Mouse (Mus musculus): ENCODE measurements at regions not wholly inside any gene's neighbourhood (a gene's known extent, or its start where the extent isn't known, plus 50 kb on each side); places are given as distances from the start of the nearest gene placed in this dataset.

DNA sequence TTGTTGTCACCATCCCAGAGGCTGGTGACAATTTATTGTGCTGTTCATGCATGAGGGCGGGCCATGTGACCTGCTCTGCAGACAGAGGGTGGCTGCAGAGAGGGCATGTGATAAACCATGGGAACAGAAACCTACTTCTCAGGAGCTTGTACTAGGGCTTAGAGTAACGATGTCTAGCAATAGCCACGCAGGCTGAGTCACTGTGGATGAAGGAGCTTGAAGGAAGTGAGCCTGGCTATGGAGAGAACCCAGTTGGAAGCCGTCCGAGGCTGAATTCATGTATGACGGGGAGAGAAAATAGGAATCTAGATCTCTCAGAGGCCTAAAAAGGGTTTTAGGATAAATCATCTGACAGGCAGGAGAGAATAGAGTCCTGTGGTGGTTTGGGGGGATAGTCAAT, 988.0 kb downstream of the 4930447A16Rik start:
- TF ChIP-seq CTCF (IDR thresholded peaks at IDR 0.05; ENCODE audit: low read depth, low read length) (no peak), POLR2A (IDR thresholded peaks at IDR 0.05; ENCODE audit: insufficient read depth, low read length) (no peak), EP300 (IDR thresholded peaks at IDR 0.05; ENCODE audit: insufficient read depth, low read depth, low read length) (no peak)

All from ES-Bruce4 (cell line).